Mouse (Mus musculus) liver, embryonic 14.5 days (tissue): ENCODE results near the gene Cdk5rap3.

Source experiments
- CTCF ChIP-seq: IDR thresholded peaks from 2 replicates; pipeline ENCODE4 v1.5.1; 2016; ENCODE audit warnings: antibody characterized with exemption, low read depth, control low read depth
- EP300 ChIP-seq: IDR thresholded peaks from 2 replicates; pipeline ENCODE4 v1.6.1; 2016; ENCODE audit warnings: antibody characterized with exemption, low read depth

DNA sequence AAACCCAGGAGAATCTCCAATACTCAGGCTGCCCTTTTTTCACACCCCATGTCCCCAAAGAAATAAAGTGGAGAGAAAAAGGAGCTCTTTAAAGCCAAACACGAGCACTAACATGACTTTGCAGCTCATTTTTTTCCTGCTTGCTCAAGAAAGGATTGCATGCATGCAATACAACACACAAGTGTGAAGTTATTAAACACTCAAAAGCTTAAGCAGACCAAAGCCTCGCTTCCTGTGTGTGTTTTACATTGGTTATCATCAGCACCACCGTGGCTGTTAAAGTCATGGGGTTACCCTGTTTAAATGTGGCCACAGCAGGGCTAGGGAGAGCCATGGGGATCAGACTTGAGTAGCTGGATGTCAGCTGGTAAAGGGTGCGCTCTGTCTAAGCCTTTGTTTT is 39.2 kb downstream of the Cdk5rap3 start:
- no peak for TF ChIP-seq CTCF
- no peak for TF ChIP-seq EP300
